Mouse (Mus musculus) Muller cell, postnatal 12 days (primary cell): Measurements from ENCODE around the gene Gm49403.

Experiments
- DNase-seq: peaks from one replicate; pipeline ENCODE4 v3.0.0-alpha.2; 2015; ENCODE audit errors: inconsistent ontology term

Gene Gm49403

DNA sequence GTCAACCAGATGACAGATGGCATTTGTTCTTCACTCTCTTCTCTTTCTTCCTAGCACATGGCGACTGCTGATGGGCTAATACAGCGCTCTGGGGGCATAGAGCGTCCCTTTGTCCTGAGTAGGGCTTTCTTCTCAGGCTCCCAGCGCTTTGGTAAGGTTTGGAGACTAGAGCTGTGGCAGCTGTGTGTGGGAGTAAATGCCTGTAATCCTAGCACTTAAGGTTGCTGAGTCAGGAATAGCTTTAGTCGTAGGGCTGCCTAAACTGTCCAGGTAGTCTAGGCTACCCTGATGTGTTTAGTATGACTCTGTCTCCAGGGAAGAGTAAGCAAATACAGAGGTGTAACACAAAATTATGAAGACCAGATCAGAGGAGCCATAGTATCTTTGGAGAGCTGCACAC, 28.1 kb downstream of the Gm49403 start:
- DNase-seq = no peak

DNA sequence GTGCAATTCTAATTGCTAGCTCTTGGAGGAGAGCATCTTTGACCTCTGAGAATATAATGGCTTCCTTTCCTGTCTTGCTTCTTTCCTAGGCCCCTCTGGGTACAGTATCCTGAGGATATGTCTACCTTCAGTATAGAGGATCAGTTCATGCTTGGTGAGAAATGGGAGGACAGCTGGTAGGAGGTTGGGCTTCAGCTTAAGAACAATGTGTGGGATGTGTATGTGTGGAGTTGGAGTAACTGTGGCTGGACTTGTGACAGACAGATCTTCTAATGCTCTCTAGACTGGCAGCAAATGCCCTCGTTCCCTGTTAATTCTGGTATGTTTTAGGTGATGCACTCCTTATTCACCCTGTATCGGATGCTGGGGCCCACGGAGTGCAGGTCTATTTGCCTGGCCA, 30.5 kb downstream of the Gm49403 start:
- DNase-seq = no peak

DNA sequence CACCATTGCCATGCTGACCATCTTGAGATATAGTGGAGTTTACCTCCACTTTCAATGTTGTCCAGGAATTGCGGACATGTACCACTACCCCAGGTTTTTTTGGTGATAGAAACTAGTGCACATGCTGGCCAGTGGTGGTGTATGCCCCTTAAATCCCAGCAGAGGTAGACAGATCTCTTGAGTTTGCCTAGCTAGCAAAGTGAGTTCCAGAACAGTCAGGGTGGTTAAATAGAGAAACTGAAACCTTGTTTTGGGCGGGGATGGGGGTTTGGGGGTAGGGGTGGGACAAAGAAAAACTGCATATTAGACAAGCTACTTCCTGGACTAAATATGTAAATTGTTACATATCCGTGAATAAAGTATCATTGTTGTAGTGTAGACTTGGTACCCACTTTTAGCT, 35.3 kb downstream of the Gm49403 start:
- DNase-seq = no peak

DNA sequence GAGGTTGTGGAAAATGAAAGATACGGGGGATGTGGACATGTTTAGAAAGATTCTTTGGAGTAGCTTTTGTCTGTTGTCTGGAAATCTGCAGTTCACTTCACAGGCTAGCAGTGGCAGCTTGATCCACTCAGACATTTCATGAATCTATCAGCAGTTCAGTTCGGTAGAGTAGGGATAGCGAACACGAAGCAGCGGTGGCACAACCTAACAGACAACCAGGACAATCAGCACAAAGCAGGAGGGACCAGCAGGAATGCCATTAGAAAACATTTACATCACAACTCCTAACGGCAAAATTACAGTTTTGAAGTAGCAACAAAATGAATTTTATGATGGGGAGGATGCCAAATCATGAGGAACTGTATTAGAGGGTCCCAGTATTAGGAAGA, 35.9 kb downstream of the Gm49403 start:
- DNase-seq = no peak

DNA sequence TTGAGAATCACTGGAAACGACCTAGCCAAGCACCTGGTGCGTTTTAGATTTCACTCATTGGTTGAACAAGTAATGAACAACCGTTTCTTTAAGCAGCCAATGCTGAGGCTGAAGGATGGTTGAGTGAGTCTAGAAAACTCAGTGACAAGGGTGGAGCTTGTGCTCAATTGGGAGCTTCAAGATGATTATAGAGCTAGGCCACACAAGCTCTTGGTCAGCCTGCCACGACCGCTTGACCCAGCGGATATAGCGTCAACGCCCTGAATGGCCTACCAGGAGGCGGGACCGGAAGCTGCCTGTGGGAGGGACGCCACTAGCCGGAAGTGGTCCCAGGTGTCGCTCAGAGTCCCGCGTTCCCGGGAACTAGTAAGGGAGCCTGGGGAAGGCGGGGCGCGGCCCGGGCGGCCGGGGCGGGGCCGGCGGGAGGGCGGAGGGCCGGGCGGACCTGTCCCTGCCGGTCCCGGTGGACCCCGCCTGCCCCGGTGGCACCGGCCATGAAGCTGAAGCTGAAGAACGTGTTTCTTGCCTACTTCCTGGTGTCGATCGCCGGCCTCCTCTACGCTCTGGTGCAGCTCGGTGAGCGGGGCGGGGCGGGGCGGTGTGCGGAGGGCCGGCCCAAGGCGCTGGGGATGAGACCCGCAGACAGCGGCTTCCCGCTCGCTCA, 36.5 kb downstream of the Gm49403 start, which contains the start of gene B3gat3:
TSS of gene B3gat3 (plus strand) at position 302 of the 664 bp plus-strand sequence.
- DNase-seq = peak; percentile 96

DNA sequence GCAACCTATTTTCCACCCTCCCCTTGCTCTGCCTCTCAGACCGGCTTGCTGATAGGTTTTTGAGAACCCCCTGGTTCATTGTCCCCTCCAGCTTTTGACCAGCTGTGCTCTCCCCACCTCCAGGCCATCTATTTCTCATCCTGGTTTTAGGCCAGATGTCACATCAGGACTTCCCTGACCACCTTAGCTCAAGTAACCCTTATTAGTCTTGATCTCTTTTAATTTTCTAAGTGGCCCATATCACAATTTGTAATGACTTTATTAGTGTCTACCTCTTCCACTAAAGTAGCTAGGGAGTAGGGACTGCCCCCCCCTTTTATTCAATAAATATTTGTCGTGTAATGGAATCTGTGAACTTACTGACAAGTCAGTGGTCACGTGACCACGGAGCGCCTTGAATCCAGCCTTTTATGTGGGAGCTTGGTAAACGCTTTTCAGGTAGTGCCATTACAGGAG, 37.1 kb downstream of the Gm49403 start:
- DNase-seq = peak; percentile 55

DNA sequence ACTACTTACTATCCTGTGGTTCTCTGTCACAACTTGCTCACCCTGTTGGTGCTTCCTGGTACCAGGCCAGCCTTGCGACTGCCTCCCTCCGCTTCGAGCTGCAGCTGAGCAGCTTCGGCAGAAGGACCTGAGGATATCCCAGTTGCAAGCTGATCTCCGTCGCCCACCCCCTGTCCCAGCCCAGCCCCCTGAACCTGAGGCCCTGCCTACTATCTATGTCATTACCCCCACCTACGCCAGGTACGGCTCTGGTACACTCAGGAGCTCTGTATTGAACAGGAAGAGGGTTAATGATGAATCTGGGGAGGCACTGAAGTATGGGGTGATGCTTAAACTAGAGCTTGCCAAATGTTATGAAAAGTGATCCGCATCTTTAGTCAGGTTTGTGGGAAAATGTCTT, 38.0 kb downstream of the Gm49403 start:
- DNase-seq = no peak

DNA sequence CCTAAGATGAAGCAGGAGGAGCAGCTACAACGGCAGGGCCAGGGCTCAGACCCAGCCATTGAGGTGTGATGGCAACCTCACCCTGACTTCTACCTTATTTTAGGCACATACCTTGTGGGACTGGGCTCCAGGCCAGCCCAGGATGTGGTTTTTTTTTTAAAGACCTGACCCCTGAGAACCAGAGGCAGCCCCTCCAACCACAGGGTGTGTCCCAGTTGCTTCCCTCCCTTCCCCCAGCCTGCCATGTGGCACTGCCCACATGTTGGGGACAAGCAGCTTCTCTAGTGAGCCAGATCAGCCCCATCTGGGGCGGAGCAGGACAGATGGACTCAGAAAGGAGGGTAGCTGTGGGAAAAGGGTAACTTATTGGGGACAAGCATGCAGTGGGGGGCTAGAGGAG, 43.0 kb downstream of the Gm49403 start:
- DNase-seq = no peak

DNA sequence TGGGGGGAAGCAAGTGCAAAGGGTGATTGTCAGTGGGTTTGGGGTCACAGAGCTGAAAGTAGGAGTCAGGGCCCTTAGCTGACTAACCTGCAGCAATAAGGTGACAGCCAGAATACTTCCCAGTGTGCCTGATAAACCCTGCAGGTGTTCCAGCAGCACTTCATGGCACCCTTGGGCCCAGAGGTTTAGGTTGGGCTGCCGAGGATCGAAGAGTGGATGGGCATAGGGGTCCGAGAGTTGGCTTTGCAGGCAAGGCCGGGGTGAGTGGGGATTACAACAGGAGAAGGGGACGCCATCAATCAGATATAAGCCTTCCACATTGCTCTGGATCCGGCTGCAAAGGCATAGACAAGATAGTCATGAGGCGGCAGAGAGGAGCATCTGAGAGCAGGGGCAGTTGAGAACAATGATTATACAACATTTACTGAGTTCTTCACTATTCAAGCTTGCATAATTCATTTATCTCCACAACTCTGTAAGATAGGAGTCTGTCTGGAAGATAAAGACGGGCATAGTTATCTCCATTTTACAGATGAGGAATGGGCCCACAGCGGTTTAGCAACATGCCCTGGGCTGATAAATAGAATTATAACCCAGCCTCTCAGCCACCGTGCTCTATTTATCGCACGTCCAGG, 44.3 kb downstream of the Gm49403 start:
- no peak for DNase-seq

DNA sequence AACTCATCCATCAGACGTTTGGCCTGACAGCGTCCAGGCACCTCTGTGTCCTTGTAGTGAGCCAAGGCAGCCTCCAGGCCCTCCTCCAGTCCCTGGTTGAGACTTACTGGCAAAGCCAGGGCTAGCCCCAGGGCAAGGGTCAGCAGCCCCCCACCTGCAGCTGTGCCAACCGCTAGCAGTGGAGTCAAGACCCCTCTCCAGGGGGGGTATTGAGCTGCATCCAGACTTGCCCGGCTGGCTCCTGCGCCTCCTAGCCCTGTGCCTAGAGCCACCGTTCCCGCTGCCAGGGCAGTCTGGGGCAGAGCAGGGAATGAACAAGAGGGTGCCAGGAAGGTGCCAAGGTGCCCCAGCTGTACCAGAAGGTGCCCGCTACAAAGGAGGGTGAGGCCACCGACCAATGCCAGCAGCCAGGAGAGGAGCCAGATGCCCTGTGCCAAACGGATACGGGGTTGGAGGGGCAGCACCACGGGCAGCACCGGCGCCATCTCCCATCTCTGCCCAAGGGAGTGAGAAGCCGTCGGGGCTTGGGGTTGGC, 45.0 kb downstream of the Gm49403 start:
- DNase-seq = no peak

DNA sequence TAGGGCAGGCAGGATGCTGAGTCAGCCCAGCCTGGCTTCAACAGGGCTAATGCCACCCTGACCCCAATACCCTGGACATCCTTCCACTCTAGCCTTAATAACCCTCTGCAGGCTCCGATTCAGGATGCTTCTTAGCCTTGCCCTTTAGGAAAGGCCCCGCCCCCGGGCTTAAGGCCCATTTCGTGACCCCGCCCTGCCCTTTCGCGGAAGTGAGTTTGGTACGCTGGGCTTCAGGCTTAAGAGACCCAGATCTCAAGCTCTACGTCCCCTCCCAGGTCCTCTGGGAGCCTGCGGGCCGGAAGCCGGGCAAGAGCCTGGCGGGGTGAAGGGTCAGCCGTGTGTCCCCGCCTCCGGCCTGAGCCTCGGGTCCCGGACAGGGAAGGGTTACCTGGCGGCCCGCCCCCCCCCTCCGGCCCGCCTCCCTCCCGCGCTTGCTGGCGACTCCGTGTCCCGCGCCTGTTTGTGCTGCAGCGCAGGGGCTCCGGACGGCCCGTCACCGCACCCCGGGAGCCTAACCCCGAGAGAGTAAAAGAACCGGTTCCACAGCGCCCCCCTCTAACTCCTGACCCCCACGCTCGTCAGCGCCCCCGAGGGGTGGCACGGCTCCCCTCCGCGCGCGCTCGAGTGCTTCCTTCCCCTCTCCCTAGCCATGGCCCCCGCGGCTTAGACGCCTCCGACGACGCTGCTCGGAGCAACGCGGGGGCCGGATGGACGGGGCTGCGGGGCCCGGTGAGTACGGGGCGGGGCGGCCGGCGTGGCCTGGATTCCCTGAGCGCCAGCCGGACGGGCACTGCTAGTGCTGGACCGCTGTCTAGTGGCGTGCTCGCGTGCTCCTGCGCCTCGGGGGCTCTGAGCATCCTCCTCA, 45.7 kb downstream of the Gm49403 start, which contains the start of the genes Rom1 and Eml3:
TSS of gene Rom1 (minus strand) at position 133 of the 865 bp plus-strand sequence.
TSS of gene Eml3 (plus strand) at position 329 of the 865 bp plus-strand sequence.
- peak; percentile 90 for DNase-seq

DNA sequence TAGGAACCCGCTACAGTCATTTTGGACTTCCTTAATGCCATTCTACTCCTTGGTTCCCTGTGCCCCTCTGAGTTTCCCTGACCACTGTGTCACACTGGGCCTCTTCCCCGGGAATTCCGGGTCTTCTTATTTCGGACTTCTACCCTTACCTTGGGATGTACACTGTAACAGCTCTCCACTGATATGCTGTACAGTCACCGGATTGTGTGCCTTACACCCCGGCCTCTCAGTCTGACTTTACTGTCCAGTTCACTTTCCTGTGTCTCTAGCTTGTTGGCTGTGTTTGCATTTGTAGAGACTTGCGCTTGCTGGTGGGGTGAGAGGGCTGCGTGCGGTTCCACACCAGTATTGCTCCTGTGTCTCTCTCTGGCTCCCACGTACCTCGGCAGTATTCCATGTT, 46.4 kb downstream of the Gm49403 start:
- peak; percentile 9 for DNase-seq

DNA sequence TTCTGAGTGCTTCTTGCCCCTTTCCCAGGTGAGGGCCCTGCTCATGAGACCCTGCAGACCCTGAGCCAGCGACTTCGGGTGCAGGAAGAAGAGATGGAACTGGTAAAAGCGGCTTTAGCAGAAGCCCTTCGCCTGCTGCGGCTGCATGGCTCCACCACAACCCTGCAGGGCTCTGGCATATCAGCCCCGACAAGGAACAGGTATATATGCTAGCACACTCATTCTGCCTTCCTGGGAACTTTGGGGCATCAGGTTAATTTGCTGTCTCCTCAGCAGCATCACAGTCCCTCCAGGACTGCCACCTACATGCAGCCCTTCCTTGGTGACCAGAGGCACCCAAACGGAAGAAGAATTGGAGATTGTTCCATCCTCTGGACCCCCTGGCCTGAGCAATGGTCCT, 47.0 kb downstream of the Gm49403 start:
- DNase-seq = no peak

DNA sequence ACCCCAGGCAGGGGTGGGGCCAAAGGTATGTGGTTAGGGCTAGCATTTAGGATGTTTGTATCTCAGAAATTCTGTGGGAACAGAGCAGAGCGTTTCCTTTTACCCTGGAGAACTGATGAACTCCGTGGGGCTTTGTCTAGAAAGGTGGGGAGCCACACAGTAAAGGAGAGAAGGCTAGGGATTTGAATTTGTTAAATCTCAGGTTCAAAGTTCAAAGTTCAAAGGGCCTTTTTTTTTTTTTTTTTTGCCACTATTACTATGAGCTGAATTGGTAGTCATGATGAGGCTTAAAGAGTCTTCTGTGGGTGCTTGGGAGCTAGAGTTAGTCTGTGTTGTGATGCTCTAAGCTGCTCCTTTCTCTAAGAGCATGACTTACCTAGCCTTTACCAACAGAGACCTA, 53.0 kb downstream of the Gm49403 start:
- DNase-seq = no peak
